22 mouse cellular contexts compared by ENCODE assay signal in genomic region chr9:25185854-25186253, GRCm38 (mm10). TPM values are rescaled to one million over a fixed set of nuclear protein-coding genes. Genes with fewer than 3 reads are reported as not detected.
A peak's percentile ranks its signal among the peaks of the same experiment; 100 is the strongest.
DNase-seq lines count a peak whose midpoint lies in the region; ATAC-seq lines count a peak whose summit lies in the region.
"Had no signal": no experiment of that assay in that cellular context is flagged by ENCODE, and none has a peak within 500 bp of the region (broad histone marks: within the 10 kb centered on the region; RNA-seq: fewer than 3 reads in every experiment).

No protein-coding gene starts in this region.

- H3K36me3 ChIP-seq in splenic B cell, adult 2 months (ENCODE audit: control insufficient read depth, insufficient read depth, low read length, poor library complexity, severe bottlenecking): no peaks in the 10 kb centered on the region
- H3K36me3 ChIP-seq: embryonic facial prominence, embryonic 13.5 days; forebrain, embryonic 12.5 days; intestine, embryonic 15.5 days; limb, embryonic 13.5 days; liver, embryonic 12.5 days; midbrain, embryonic 12.5 days had no signal

- DNase-seq in thymus, postnatal 0 days (ENCODE audit: low spot score): peak; percentile 30
- DNase-seq in thymus, adult 18-20 months: no peak
- peak; percentile 11 for DNase-seq in ES-CJ7 (ENCODE audit: low read depth, low spot score)
- DNase-seq in splenic B cell, adult 2 months (ENCODE audit: low read depth, low spot score): peak; percentile 56
- no peak for DNase-seq in embryo, embryonic 10.5 days (ENCODE audit: low spot score)
- DNase-seq in urinary bladder, postnatal 10 days (ENCODE audit: low spot score): no peak
- DNase-seq: adrenal gland, adult 2 months; cerebellum, adult 18-20 months; cerebellum, postnatal 14 days; embryo, embryonic 11 days; kidney, postnatal 36 days; layer of hippocampus, postnatal 36 days; lung, adult 18-20 months; lung, postnatal 10 days; right cerebral cortex, postnatal 14 days had no signal

- 0 out of 2 replicates have a peak, but pooled peaks have one; percentile 23 for ATAC-seq in granulocyte monocyte progenitor cell, adult 5-6 weeks (replicated peaks; ENCODE audit: poor library complexity, severe bottlenecking)
- ATAC-seq: intestine, embryonic 15.5 days; liver, embryonic 12.5 days had no signal

- H3K27me3 ChIP-seq in splenic B cell, adult 2 months (ENCODE audit: control insufficient read depth, insufficient read depth, low read length, poor library complexity, severe bottlenecking): no peaks in the 10 kb centered on the region
- H3K27me3 ChIP-seq: embryonic facial prominence, embryonic 13.5 days; forebrain, embryonic 12.5 days; intestine, embryonic 15.5 days; limb, embryonic 13.5 days; liver, embryonic 12.5 days; midbrain, embryonic 12.5 days had no signal

RNA-seq across cellular contexts. Expression of gene Herpud2, which starts 34.2 kb away (rescaled TPM):
- polyA plus RNA-seq in thymus, postnatal 0 days (2015; fragmentation: Nextera tagmentation; extraction: Ambion mirVana): 23.4 and 30.4 TPM in 2 replicates
- 24.0 and 28.3 TPM in 2 replicates for total RNA-seq in granulocyte monocyte progenitor cell, adult 5-6 weeks (2014; fragmentation: Nextera tagmentation)
- total RNA-seq in granulocyte monocyte progenitor cell, adult 5-6 weeks (2017): 14.9 and 17.1 TPM in 2 replicates

Comparison
In these comparisons a context has a peak if more than half of its experiments do, and no peak if none do; other contexts are left out.
1. DNase-seq: peak in thymus, postnatal 0 days (single experiment), ES-CJ7 (single experiment) and splenic B cell, adult 2 months (single experiment); none in thymus, adult 18-20 months (0 of 2), embryo, embryonic 10.5 days (single experiment) and urinary bladder, postnatal 10 days (single experiment).